Mouse (Mus musculus): Measurements from ENCODE around the gene Wnt9b.

Wnt9b gene

DNA sequence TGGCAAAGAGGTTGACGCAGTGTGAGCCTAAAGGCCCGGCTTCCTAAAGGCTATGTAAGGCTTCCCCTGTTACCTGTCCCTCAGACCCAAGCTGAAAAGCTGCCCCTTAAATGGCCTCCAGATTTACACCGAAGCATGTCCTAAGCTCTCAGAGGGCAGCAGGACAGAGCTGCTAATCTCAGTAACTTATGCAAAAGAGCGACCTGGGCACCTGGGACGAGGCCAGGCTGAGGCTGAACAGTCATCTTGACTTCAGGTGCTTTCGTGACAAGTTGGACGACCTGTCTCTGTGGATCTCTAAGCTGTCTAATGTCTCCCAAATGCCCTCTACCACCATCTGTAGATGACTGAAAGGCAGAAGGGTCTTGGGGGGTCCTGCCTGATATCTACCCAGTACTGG lies 17.3 kb downstream of the Wnt9b start:
- in situ Hi-C loops (cut with MseI, MboI): no loop called here

DNA sequence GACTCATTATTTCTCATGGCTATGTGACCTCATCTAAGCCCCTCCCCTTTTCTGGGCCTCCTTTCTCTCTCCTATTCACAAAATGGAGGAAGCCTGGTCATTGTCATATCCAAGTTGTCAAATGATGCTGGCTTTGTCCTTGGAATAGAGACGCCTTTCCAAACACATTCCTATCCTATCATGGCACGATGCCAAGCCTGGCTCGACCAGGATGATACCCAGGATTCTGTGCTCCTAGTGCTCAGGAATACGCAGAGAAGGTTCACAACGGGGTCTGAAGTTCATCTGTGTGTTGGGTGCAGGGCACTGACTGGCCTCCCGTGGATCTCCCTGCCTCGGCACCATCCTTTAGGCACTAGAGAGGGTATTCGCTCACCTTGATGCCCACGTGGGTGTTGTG lies 18.0 kb downstream of the Wnt9b start:
- in situ Hi-C loops (cut with MseI, MboI): no loop called here

DNA sequence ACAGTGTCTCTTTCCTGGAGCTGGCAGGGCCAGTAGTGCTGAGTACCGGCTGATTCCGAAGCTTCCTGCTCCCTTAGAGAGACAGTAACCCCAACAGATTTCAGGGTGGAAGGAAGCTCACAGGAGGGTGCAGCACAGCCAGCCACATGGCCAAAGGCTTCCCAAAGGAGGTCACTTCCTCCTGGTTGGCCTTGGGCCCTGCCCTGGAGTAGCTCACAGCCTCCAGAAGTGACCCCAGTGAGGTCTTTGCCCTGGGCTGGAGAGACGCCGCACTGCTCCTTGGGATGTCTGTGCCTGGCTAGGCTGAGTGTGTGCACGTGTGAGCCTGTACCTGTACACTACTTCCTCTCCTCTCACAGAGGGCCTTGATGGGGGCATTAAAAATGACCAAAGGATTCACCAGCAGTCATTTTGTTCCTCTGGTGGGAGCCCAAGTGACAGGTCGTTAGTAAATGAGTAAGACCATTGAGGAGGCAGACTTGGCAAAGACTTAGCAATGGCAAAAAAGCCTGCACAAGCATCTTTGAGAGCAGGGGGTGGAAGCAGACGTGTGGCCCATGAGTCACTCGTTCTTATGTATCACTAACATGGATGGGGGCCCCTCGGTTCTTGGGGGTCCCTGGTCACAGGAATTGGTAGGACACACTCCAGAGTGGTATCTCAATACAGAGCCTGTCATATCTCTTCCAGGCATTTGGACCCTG lies 20.2 kb downstream of the Wnt9b start:
- in situ Hi-C loops (cut with MseI, MboI): no loop called here

DNA sequence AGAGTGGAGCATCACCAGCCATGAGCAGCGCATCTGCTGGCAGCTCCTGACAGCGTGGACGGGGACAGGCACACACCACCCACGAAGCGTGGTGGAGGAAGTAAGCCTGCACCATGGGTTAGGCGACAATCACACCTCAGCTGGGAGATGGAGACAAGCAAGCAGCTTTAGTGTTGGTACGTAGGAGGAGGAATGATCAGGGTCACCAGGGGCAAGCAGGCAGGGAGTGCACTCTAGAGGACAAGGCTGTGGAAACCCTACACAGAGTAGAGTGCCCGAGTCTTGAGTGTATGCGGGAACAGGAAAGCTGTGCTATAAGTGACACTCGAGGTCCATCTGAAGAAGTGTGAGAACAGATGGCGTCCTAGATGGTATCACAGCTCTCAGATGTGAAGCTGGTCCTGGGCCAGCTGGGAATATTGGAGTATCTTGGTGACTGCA lies 25.3 kb downstream of the Wnt9b start:
- in situ Hi-C loops (cut with MseI, MboI): no loop called here

DNA sequence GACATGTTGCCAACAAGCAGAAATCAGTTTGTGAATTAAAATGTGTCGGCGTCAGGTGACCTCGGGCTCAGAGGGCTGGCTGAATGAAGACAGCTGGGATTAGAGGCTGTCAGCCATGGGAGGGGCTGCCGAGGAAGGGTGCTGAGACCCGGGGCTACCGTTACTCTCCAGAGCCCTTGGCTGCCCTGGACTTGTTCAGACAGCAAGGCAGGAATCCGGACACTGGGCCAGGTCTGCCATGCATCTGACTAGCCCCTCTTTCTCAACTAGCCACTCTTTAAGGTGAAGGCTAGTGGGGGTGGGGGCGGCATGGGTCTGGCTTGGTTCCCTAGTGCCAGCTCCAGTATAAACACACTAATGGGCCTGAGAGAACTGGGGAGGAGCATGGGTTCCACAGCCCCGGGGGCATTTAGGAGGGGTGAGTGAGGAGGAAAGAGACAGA lies 27.6 kb downstream of the Wnt9b start:
- in situ Hi-C loops (cut with MseI, MboI): no loop called here

DNA sequence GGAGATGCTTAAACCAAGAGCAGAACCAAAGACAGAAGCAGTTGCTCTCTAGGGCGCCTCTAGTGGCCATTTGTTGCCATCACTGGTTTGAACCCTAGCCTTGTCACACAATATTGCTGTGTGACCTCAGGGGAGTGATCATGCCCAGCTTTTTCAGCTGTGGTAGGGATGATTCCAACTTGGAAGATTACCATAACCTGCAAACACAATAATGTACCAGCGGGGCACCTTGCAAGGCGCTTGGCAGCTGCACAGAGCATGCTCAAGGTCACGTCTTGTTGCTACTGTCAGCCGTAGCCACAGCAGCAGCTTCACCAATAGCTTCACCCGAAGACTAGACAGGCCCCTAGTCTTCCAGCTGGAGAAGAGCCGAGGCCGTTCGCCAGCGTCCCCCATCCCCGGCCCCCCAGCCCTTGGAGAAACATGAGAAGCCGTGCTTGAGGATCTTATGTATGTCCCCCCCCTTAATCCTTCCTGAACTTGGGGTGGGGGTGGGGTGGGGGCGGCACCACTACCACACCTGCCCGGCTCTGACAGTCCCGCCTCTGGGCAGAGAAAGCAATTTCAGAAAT lies 28.1 kb downstream of the Wnt9b start:
- in situ Hi-C loops (cut with MseI, MboI): no loop called here

DNA sequence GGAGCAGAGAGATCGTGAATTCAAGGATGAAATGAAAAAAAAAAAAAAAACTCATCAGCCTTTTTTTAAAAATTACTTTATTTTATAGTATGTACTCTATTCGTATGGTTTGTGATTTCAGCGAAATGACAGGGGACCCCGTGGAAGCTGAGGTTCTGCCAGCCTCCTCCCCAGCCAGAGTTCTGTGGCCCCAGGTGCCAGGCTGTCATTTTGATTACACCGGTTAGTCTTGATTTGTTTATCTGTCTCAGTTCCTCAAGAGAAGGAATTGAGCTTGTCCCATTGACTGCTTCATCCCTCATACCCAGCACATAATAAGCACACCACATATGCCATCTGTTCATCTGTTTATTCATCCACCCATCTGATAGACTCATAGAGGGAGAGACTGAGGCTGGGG lies 30.2 kb downstream of the Wnt9b start:
- in situ Hi-C loops (cut with MseI, MboI): no loop called here

DNA sequence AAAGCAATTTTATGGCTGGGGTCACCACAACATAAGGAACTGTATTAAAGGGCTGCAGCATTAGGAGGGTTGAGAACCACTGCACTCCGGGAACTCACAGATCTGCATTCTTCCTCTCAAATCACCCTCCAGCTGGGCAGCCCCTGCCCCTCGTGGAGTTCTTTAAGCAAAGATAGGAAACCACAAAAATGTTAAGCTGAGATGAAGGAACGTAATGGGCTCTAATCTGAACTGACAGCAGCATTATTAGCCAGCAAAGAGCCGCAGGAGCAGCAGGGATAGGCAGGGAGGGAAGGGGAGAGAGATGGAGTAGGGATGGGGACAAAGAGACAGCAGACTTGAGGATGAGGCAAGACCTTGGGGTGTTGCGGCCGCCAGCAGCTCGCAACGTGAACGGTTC lies 32.6 kb downstream of the Wnt9b start:
- in situ Hi-C loops (cut with MseI, MboI): no loop called here

DNA sequence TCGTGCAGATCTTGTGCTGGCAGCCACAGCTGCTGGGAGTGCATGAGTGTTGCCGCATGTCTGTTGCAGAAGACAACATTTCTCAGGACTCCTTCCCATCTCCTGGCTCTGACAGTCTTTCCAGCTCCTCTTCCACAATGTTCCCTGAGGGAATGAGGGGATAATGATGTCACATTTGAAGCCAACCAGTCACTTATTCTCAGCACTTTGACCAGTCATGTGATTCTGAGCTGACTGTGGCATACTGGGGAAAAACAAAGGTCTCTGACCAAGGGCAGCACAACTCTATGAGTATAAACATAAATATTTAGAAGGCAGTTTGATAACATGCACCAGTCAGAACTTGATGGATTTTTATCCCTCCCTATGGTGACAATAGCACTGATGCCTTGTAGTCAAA lies 35.5 kb downstream of the Wnt9b start:
- in situ Hi-C loops (cut with MseI, MboI): no loop called here

DNA sequence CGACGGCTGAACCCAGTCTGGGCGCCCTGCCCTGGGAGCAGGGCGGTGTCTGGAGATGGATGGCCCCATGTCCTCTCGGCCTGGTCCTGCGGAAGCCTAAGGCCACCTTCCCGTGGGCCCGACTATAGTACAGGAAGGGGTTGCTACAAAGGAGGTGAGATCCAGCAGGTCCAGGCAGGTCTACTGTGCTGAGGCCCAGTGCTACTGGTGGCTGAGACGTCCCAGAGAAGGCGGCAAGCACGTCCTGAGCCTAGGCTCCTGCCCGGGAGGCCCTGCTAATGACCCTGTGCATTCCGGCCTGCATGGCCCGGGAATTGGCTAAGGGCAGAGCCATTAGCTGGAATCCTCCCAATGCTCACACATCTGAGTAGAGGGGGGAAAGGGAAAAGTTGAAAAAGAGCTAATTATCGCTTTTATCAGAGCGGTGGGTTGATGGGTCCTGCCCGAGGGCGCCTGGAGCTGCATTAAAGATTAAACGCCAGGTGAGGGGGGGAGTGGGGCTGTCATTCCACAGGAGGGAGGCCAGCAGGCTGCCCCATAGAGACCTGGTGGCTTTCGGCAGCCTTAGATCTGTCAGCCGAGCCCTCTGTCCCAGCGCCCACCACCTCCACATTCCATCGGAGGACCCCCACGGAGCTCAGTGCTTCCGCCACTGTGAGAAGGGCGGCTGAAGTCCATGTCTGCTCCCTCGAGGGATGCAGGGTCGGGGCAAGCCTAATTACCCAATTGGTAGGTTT lies 37.6 kb downstream of the Wnt9b start:
- in situ Hi-C loops (cut with MseI, MboI): no loop called here

DNA sequence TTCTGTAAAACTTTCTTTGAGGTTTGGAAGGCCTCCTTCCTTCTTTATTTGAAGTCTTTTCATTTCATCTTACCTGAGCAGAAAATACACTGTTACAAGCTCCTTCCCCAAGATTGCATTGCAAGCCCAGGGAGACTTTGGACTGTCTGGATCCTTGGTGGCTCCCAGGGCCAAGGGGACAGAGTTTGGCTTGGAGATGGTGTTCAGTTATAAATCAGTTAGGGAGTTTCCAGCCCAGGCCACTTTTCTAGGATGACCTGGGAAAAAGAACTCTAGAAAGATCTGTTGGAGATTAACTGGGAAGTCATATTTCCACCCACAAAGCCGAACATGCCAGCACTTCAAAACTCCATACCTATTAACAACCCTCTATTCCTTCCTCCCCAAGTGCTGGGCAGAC lies 39.6 kb downstream of the Wnt9b start:
- in situ Hi-C loops (cut with MseI, MboI): no loop called here

DNA sequence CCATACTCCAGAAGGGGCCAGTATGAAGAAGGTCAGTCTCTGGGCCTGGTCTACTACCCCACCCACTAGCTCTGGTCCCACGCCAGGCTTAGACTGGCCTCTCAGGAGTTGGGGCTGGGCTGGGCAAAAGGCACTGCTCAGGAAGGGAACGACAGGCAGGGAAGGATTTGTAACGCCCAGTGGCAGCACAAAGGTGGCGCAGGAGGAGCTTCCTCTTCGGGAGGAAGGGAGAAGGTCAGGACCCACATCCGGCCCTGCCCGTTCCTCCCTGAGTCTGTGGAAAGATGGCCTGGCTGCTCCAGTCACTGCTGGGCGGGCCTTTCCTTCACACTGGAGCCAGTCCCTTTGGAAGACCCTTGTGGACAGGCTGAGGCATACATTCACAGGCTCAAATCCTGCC lies 42.6 kb downstream of the Wnt9b start:
- in situ Hi-C loops (cut with MseI, MboI): no loop called here

DNA sequence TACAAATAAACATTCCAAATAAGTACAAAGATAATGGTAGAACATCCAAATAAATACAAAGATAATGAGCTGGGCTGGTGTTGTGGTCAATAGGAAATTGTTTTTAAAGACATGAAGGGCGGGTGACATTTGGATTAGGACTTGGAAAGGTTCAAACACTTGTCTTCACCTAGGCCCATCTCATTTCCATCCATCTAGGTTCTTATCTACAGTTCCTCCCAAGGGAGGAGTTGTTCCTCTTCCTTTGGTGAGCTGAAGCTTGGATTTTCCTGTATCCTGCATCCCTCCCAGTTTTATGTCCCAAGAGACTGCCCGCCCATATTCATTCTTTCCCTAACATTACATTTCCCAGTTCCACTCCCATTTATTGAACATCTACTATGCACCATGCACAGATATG lies 51.4 kb downstream of the Wnt9b start:
- in situ Hi-C loops (cut with MseI, MboI): no loop called here

DNA sequence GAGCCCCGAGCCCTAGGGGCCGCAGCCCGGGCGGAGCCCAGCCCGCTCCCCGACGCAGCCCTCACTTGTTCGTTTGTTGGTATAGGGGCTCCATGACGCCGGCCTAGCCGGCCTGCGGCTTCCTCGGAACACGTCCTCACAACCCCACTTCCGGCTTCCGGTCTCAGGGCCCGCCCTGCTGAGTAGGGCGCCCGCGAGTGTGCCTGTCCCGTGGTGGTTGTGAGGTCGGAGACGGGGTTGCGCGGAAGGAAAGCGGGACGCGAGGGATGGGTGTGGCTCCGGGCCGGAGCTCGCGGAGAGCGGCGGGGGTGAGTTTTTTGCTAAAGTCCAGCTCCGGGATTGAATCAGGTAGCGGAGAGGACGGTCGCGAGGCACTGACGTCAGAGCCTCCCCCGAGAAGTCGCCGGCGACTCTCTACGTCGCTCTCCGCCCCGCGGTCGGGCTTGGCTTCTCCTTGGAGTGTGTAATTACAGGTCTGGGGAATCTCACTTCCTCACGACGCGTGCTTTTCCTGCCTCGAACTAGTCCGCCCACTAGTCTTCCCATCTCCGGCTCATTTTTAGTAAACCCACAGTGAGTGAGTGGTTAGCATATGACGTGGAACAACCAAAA lies 52.0 kb downstream of the Wnt9b start, which contains the start of gene Gosr2:
TSS of gene Gosr2 (minus strand) at position 334 of the 612 bp plus-strand sequence.
- in situ Hi-C loops (cut with MseI, MboI): no loop called here

DNA sequence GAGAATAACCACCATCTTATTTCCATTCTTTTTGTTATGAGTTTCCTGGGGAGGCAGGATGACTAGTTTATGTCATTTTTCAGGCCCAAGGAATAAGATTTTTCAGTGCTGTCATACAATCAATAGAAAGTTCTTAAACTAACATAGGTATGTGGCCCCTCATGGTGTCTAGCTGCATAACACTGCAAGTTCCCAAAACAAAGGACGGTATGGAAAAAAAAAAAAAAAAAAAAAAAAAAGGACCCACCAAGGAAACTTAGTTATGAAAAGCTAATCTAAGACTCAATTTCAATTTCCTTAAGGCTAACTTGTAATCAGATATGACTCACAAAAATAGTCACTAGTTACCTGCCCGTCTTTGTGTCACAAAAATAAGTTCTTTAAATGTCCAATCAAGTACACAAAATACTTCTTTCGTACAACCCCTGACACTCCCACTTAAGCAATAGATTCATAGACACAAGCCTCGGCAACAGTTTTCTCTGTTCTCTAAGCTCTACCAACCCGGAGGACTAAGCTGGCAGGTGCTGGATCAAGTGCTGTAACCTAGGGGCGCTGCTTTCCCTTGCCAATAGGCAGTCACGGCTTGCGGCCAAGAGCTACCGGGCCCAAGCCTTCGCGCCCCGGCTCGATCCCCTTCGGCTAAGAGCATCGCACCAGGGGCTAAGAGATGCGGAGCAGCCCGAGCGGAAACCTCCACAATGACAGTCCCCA lies 52.6 kb downstream of the Wnt9b start:
- in situ Hi-C loops (cut with MseI, MboI): no loop called here

DNA sequence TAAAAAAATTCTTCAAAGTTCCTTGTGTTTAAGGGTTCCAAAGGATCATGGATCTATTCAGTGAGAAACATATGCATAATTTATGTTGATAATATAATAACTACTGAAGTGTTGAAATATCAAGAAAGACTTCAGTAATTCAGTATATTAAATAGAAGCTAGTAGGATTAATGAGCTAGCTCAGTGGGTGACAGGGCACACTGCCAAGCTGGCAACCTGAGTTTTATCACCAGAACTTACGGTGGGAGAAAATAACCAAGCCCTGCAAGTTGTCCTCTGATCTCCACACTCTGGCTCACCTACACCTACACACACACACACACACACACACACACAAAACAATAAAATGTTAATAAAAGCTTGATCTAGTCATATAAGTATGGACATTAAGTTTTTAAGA lies 56.4 kb downstream of the Wnt9b start:
- in situ Hi-C loops (cut with MseI, MboI): no loop called here

DNA sequence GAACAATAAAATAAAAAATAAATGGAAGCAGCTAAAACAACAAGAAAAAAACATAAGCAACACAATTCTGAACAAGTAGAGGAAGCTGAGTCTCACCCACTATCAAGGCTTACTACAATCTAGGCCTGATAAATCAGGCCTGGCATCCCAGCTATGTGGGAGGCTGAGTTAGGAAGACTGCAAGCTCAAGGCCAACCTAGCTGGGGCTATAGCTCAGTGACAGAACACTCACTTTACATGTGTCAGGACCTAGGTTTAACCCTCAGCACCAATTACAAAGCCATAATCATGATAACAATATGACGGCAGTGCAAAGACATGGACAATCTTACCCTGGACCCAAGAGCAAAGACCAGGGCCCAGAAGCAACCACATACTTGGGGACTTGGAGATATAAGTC lies 58.6 kb downstream of the Wnt9b start:
- in situ Hi-C loops (cut with MseI, MboI): no loop called here

DNA sequence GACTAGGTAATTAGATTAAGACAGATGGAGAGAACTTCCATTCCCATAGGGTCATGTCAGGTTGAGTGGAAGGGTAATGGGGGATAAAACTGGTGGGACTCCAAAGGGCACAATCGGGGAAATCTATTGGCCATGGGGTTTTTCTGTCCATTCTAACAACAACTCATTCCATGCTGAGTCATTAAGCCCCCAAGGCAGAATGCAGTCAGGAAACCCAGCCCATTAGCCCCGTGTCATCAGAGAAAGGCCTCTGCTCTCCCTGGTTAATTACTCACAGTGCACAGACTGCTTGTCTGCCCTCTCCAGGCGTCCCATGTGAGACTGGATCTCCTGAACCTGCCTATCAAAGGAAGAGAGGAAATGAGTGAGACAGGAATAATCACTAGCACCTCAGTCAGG lies 60.6 kb downstream of the Wnt9b start:
- in situ Hi-C loops (cut with MseI, MboI): no loop called here

DNA sequence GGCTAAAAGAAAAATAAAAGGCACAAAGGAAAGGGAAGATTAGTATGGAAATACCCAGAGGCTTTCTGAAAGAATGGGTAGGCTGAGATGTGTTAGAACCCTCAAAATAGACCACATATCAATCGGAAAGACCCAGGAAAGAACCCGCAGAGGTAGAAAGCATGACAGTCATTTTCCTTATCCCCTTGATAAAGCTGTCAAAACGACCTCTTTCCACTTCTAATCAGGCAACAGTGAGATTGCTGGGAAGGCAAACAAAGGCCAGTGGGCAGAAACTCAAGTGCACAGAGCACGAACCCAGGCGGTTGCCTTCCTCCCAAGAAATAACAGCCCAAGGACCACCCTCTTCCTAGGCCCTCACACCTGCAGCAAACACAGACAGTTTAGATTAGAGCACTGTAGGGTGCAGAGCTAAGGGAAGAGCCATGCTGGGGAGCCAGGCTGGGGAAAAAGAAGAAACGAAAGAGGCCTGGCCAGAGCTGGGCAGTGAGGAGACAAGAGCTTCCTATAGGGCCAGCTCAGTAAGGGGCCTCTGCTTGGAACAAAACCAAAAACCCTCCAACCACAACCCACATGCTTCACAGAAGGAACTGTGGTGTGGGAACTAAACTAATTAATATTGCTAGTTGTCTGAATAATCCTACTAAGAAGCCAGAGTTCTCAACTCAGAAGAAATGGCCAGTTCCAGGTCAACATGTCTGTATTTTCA lies 61.2 kb downstream of the Wnt9b start:
- in situ Hi-C loops (cut with MseI, MboI): no loop called here

DNA sequence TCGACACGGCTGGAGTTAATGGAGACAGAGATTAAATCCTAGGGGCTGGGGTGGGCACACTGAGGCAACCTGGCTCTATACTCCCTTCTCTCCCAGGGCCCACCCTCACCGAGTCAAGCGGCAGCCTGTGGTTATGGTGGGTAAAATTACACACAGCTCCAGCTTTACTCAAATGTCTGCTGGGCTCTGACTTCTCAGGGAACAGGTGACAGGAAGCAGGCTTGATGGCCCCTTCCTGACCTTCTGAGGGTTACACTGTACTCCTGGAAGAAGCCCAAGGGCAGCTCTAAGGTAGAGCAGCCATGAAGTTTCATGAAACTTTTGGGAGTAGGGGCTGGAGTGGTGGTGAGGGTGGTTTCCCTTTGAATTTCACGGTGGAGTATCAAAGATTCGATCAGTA lies 62.9 kb downstream of the Wnt9b start:
- in situ Hi-C loops (cut with MseI, MboI): no loop called here

DNA sequence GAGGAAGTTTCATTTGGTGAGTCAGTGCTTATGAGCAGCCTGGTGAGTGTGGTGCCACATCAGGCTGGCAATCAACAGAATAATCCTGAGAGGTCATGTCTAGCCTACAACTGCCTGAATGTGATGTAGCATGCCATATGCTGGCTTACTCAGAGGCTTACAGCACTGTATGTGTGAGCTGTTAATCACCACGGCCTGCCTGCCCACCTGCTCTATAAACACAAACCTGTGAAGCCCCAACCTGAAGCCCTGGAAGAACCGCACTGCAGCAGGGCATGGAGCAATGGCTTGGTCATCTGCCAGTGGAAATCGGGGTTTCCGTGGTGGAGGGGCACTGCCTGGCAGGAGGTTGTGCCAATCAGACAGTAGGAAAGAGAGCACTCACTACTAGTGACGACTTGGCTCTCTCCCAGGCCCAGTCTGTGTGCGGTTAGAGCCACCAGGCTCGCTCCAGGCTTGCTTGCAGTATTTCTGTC lies 64.3 kb downstream of the Wnt9b start:
- in situ Hi-C loops (cut with MseI, MboI): no loop called here
